Mouse (Mus musculus): ENCODE measurements around the gene Foxa3.

DNA sequence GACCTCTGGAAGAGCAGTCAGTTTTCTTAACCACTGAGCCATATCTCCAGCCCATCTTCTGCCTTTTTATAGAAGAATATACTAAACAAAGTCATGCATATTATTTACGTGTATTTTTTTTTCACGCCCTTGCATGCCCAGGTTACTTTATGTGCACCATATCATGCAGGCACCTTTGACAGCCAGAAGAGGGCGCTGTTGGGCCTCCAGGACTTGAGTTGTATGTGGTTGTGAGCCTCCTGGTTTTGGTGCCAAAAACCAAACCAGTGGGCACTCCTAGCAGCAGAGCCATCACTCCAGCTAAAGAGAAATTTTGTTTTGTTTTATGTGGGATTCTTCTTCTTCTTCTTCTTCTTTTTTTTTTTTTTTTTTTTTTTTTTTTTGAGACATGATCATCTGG is 46.2 kb upstream of the Foxa3 start:
- TF ChIP-seq POLR2A (IDR thresholded peaks at IDR 0.05; ENCODE audit: insufficient read depth, low read depth, low read length) (no peak), EP300 (IDR thresholded peaks at IDR 0.05; ENCODE audit: insufficient read depth, low read depth, low read length) (no peak)
